Mouse (Mus musculus) liver, adult 2 months (tissue): ENCODE data around the gene Nsg1.

Experiments used
- CTCF ChIP-seq: fragments of 200-500 bp; IDR thresholded peaks from 2 replicates; pipeline ENCODE4 v1.5.1; 2011; ENCODE audit warnings: low read depth, low read length, control low read depth
- POLR2A ChIP-seq: fragments of 200-500 bp; IDR thresholded peaks from 2 replicates; pipeline ENCODE4 v1.6.1; 2011; ENCODE audit warnings: low read length, control low read depth; ENCODE audit not compliant: insufficient read depth; ENCODE audit errors: extremely low read depth

DNA sequence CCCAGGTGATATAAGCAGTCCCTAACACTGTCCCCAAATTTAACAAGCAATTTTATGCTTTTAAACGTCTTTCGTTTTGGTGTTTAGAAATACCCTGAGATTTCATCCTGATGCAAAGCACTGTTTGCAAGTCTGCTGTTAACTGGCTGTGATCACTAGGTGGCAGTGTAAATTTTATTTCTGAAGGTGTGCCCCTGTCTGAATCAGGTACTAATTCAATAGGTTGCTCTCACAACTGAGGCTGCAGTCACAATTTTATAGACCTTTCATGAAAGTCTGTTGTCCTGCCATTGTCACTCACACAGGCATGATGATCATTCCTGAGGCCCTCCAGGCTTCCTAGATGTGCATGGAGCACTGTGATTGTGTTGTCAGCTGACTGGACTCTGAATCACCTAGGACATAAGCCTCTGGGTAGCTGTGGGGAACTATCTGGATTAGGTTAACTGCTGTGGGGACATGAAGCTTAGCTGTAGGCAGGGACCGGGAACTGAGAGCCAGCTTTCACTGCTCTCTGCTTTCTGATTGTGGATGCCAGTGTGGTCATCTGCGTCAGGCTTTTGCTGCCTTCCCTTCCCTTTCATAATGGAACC is 62.1 kb downstream of the Nsg1 start:
- TF ChIP-seq CTCF (no peak), POLR2A (no peak)
